Mouse (Mus musculus): ENCODE data around the gene Slc40a1.

Gene Slc40a1

DNA sequence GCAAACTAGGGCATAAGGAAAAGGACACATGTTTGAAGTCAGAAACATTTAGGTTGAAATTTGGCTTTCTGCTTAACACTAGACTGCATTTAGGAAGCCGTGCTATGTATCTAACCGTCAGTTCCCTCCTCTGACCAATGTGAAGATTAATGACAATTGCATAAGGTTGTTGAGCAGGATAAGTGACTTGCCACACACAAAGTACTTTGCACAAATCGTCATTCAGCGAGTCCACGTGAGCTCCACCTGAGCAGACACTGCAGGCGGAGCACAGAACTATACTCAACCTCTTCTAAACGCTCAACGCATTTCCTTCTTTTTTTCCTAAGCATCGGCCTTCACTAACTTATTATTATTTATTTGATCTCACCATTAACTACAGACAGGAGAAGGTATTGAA is 39.5 kb downstream of the Slc40a1 start:
- in situ Hi-C loops (cut with MboI, MseI) = no loop called here

DNA sequence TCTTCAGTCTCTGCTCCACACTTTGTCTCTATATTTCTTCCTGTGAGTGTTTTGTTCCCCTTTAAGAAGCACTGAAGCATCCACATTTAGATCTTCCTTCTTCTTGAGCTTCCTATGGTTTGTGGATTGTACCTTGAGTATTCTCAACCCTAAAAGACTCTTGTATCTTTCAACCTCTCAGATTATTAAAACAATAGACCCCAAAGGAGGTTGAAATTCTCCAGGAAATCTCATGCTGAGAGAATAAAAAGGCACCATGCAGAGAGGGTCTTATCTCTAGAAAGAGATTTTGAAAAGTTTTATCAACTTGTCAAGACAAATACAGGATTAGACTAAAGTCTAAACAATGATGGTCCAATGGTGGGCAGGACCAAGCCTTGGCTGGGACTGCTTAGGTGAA is 42.9 kb downstream of the Slc40a1 start:
- in situ Hi-C loops (cut with MboI, MseI) = no loop called here

DNA sequence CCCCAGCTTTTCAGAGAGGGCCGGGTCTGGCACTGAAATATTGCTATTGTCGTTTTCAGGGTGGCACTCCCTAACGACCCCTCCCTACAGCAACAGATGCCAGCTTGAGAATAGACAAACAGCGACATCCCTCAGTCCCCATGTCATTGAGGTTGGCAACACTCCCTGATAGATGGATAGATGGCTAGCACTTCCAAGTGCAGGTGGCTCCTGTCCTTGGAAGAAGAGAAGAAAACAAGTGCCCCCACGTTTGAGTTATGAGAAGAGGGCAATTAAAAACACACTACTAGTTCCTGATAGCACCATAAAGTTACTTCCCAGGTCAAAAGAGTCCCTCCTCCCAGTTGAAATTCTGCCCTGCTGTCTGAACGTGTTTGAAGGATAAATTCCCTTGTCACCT is 44.2 kb downstream of the Slc40a1 start:
- in situ Hi-C loops (cut with MboI, MseI) = no loop called here

- in situ Hi-C loops (cut with MboI, MseI) = no loop called here
Measured at GRCm38 (mm10) chr1:45881228-45881832, 45.0 kb downstream of the Slc40a1 start.

DNA sequence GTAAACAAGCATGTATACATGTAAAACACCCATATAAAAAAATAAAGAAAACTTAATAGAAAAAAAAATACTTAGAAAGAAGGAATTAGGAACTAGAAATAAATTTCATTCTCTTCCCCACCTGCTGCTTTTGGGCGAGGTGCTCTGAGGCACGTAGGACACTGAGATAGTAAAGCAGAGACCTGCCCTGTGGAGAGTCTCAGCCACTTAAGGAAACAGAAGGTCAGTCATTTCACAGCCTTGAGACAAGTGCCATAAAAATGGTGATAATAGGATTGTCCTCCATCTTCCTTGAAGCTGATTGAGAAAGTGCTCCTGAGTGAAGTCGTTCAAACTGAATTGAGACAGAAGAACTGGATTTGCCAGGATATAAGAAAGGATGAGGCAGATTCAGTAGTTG is 48.9 kb downstream of the Slc40a1 start:
- in situ Hi-C loops (cut with MboI, MseI) = no loop called here

- in situ Hi-C loops (cut with MboI, MseI) = no loop called here
Measured at GRCm38 (mm10) chr1:45876450-45877198, 49.7 kb downstream of the Slc40a1 start.

DNA sequence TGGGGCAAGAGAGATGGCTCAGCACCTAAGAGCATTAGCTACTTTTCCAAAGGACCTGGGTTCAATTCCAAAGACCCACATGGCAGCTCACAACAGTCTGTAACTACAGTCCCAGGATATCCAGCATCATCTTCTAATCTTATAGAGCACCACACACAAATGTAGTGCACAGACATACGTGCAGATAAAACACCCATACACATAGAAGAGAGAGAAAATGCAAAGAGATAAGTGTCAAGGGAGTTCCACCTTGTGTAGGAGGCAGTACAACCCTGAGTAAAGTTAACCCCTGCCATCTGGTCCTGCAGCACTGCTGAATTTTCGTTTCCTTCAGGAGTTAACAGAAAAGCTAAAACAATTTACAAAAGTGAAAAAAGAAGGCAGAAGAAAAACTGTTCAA is 50.7 kb downstream of the Slc40a1 start:
- in situ Hi-C loops (cut with MboI, MseI) = no loop called here

- in situ Hi-C loops (cut with MboI, MseI) = no loop called here
Measured at GRCm38 (mm10) chr1:45873250-45873649, 53.1 kb downstream of the Slc40a1 start.

GRCm38 (mm10) chr1:45868479-45869137 is 57.7 kb downstream of the Slc40a1 start:
- in situ Hi-C loops (cut with MboI, MseI) = no loop called here

DNA sequence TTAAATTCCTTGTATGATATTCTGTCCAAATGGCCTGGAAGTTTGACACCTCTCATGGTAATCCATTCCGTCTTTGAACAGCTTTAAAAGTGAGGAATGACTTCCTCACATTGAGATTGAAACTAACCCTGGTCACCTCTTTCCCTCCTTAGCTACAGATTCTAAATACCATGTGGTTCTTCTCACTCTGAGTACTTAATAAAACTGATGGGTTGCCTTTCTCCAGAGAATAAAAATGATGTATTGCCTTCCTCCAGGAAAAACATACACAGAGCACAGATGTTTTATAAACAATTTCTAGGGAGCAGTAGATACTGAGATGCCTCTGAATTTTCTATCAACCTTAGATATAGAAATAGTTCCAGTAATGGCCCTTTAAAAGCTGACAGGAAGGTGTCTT is 58.3 kb downstream of the Slc40a1 start:
- in situ Hi-C loops (cut with MboI, MseI) = no loop called here

DNA sequence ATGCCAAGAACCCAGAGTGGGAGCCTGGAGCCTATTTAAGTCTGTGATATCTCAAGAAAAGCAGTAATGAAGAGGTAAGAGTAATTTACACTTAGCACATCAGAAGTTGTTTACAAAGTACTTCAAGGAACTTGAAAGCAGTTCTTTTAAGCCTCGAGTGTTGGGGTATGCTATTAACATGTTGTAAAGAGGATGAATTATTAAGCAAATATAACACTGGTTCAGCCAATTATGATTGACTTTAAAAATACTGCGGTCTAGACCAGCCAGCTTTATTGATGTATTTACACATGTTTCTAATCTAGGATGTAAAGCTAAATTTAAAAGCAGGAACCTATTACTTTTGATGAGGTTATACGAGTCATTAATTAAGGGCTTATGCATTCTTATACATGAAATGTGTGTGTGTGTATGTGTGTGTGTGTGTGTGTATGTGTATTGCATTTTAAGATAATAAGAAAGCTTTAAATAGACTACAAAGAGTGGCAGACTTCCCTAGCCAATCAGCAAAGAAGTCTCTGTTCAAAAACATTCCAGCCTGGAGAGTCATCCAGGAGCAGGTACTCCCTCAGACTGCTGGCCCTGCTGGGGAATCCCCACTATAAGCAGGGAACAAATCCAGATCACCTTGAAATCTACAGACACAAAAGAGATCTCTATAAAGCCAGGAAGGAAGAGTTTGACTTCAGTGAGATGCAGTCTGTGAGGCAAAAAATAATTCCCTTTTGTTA is 59.9 kb downstream of the Slc40a1 start:
- in situ Hi-C loops (cut with MboI, MseI) = no loop called here

DNA sequence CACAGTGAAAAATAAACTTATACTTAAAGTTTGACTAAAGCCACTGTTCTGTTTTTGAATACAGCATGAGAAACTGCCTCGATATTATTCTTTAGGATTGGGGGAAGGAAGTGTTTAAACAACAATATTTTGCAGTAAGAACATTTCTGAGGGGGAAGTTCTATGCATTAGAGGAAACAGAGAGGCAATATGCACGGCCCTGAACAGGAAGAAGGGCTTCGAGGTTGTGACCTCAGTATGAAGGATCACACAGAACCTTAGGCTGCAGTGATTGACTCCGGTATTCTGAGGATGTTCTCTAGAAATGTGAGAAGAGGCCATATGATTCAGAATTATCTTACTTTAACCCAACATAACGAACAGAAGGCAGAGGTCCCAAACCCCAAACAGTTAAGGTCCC is 60.6 kb downstream of the Slc40a1 start:
- in situ Hi-C loops (cut with MboI, MseI) = no loop called here

DNA sequence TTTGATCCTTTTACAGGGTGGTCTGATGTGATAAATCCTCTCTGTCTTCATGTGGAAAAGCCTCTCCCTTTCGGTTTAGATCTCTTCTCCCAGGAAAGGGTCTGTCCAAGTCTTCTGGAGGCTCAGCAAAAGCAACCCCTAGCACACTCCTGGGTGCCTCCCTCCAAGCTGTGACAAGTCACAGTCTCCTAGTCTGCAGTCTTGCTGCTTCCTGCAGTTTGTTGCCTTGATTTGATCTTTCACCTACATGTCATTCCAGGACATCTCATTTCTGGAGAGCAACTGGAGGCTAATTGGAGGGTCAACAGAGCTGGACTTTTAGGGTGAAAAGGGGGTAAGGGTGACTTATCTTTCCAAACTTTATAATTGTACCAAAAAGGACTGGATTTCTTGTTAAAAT is 61.0 kb downstream of the Slc40a1 start:
- in situ Hi-C loops (cut with MboI, MseI) = no loop called here

DNA sequence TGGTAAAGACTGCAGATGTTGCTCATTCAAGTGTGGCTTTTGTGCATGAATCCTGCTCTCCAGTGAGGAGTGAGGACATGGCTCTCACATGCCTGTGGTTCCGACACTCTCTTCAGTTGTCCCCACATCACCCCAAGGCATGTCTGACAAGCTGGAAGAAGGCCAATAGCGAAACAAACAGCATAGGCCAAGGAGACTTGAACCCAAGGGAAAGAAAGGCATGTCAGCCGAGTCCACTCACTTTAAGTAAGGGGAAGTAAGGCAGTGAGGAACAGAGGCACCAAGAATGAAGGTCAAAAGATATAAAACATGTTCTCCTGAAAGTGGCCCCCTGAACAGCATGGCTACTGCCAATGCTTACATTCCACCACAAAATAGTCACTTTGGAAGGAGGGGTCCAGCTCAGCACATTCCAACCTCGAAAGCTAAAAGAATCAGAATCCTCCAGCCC is 61.7 kb downstream of the Slc40a1 start:
- in situ Hi-C loops (cut with MboI, MseI) = no loop called here

DNA sequence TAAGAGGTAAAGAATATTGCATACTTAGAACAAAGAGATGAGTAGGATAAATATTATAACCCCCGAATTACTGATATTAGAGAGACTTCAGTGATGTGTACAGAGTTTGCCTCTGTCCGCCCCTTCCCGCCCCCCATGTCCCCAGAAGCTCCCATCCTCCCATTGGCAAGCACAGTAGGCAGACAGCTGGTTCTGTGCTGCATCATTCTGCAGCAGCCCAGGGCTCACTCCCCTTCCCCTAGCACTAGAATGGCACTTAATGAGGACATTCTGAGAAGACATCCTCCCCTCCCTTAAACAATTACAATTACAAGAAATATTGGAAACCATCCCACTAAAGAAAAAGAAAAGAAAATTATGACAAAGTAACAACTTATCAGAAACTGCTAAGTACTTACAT is 62.7 kb downstream of the Slc40a1 start:
- in situ Hi-C loops (cut with MboI, MseI) = no loop called here

DNA sequence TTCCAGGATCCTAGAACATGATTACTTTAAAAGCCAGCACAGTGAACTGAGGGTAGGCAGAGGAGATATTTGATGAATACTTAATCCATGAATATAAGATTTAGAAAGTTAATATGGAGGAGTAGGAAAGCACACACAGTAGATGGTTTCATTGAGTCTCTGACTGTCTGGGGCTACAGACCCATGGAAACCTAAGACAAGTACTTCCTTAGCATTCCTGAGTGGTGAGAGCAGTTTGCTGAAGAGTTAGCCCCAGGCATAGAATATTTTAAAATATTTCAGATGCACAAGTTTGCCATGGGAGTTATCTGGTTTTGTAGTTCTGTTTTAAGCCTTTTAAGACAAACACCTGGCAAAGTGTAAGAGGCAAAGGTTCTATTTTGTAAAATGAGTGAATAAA is 65.2 kb downstream of the Slc40a1 start:
- in situ Hi-C loops (cut with MboI, MseI) = no loop called here

GRCm38 (mm10) chr1:45860349-45860748 is 66.0 kb downstream of the Slc40a1 start:
- in situ Hi-C loops (cut with MboI, MseI) = no loop called here

Measured in T-helper 17 cell (primary cell).